Mouse (Mus musculus) adrenal gland, postnatal 36 days (tissue): Measurements from ENCODE around the gene Mtmr11. TPM values are rescaled to one million over a fixed set of nuclear protein-coding genes. Genes with fewer than 3 reads are reported as not detected.
"Not testable (repeated sequence)": the region's sequence is repeated elsewhere in the genome, so short reads cannot be mapped to it uniquely, and the experiment has no call there.

Experiments used
- DNase-seq, 2 experiments: peaks; one replicate each; pipeline ENCODE4 v3.0.0; 2021; ENCODE audit warnings: mixed read lengths in 1 of 2
- microRNA-seq: library from miRNA; unstranded; fragments of <30 nt; microRNA quantifications from one replicate; pipeline ENCODE4 v1.2.0, GENCODE M21; 2021
- total RNA-seq, 2 experiments: library from RNA; stranded (reverse); gene quantifications; 2 replicates each; pipeline ENCODE4 v1.2.3; 2021

Gene Mtmr11
- total RNA-seq, 2 experiments from 2014 or later: 15.6 to 31.5 TPM

DNA sequence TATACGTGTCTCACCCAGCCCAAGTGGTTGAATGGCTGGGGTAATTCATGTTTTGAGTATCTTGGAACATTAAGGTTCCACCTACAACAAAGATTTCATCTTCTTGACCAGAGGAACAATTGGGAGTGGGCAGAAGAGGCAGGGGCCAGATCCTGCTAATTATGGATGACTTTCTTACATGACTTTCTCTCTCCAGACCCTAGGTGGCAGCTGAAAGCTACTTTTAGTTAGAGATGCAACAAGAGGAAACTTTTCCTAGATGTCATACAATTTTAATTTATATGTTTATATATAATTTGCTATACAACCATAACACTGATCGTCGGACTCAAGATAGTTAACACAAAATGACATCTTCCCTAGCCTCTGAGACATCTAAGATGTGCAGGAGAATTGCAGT is 46.0 kb downstream of the Mtmr11 start:
- no peak for DNase-seq

DNA sequence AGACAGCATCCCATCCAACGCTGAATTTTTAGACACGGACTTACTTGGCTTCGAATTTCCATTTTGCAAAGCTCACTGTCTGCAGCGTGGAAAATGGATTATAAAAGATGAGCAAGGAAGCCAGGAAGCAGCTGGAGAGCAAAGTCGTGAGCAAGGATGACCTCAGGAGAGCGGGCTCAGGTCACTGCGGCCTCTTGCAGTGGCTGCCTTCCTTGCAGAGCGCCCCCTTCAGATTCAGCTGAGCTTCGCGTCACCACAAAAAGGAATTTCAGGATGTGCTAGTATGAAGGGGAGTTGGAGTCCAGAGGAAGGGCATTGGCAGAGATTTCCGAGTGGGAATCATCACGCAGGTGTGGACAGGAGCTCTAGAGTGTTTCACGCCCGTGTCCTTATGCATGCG is 47.4 kb downstream of the Mtmr11 start:
- DNase-seq: peak; percentile 34 to 57

DNA sequence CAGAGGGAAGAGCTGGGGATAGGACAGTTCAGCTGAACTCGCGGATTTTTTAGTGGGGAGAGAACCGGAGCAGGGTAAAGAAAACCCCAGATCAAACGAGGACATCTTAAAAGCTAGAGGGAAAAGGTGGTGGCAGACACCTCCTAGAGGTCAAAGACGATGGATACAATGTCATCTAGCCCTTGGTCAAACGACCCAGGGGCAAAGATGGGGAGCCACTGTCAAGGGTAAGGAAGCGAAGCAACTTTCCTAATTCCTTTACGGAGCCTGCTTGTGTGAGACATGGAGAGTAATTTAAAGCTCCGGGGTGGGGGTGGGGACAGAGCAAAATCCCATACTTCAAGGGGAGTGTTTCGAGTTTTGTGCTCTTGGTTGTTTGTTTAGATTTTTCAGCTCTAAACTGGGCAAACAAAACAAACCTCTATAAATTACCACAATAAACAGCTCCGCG is 57.4 kb downstream of the Mtmr11 start:
- DNase-seq: peak in 1 of 2 experiments; percentile 15

DNA sequence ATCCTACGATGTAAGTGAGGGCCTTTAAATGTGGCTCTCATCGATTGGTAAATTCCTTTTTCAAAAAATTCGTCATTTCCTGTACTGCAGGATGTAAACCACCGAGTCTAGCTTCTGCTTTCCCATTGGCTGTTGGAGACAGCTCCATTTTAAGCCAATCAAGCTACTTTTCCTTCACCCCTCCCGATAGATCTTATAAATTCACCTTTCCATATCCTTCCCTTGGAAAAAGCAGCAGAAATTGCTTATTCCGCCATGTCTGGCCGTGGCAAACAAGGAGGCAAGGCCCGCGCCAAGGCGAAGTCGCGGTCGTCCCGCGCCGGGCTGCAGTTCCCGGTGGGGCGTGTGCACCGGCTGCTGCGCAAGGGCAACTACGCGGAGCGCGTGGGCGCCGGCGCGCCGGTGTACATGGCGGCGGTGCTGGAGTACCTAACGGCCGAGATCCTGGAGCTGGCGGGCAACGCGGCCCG is 57.9 kb downstream of the Mtmr11 start, which contains the start of the genes Bola1 and Hist2h2ab:
Gene Bola1, minus strand, starts transcription at position 49 of the 470 bp plus-strand sequence.
Gene Hist2h2ab, plus strand, starts transcription at position 205 of the 470 bp plus-strand sequence.
- peak; percentile 72 to 76 for DNase-seq

DNA sequence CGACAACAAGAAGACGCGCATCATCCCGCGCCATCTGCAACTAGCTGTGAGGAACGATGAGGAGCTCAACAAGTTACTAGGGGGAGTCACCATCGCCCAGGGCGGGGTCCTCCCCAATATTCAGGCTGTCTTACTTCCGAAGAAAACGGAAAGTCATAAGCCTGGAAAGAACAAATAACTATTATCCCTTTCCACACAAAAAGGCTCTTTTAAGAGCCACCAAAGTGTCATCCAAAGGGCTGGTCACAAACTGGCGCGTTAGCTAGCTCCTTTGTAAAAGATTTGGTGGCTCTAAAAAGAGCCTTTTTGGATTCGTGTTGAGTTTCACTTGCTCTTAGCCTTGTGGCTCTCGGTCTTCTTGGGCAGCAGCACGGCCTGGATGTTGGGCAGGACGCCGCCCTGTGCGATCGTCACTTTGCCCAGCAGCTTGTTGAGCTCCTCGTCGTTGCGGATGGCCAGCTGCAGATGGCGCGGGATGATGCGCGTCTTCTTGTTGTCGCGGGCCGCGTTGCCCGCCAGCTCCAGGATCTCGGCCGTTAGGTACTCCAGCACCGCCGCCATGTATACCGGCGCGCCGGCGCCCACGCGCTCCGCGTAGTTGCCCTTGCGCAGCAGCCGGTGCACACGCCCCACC is 58.4 kb downstream of the Mtmr11 start:
- not testable (repeated sequence) for DNase-seq

DNA sequence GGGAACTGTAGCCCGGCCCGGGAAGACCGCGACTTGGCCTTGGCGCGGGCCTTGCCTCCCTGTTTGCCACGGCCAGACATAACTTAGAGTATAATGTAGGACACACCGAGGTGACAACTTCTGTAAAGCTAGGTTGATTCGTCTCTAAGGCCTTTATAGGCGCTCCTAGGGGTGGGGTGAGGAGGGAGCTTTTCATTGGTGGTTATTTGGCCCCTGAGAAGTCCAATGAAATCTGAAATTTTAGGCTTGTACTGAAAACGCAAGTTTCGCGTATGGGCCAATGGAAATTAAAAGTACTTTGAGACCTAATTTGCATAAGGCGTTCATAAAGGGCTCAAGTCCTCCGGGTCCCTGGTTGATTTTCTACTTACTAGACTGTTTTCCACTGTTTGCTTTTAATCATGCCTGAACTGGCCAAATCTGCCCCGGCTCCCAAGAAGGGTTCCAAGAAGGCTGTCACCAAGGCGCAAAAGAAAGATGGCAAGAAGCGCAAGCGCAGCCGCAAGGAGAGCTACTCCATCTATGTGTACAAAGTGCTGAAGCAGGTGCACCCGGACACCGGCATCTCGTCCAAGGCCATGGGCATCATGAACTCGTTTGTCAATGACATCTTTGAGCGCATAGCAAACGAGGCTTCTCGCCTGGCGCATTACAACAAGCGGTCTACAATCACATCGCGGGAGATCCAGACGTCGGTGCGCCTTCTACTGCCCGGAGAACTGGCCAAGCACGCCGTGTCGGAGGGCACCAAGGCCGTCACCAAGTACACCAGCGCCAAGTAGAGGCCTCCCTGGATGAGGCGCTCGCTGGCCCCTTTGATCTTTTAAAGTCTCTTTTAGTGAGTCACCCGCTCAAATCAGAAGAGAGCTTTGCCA is 59.2 kb downstream of the Mtmr11 start, which contains the start of the genes Hist2h2ac and Hist2h2be:
Gene Hist2h2ac, minus strand, starts transcription at position 116 of the 875 bp plus-strand sequence.
Gene Hist2h2be, plus strand, starts transcription at position 355 of the 875 bp plus-strand sequence.
- DNase-seq: peak; percentile 86 to 88

Small RNAs within 50 kb of the gene (microRNA-seq; reads per million reads assigned to microRNA genes)
- gene Gm44492: not detected

Other genes with a start within 250 kb of the Mtmr11 start
- gene Anp32e, start 232.8 kb upstream of the Mtmr11 start, total RNA-seq: 10 to 100 TPM; 91.6 to 99.3 TPM
- 10 to 100 TPM; 18.5 to 29.8 TPM for gene Plekho1, start 166.0 kb upstream of the Mtmr11 start, total RNA-seq
- 10 to 100 TPM; 30.6 to 34.7 TPM for gene Vps45, start 103.5 kb upstream of the Mtmr11 start, total RNA-seq
- gene Otud7b, start 57.5 kb upstream of the Mtmr11 start, total RNA-seq: 10 to 100 TPM; 34.5 to 39.3 TPM
- gene Sf3b4, start 10.3 kb downstream of the Mtmr11 start, total RNA-seq: 10 to 100 TPM; 53.6 to 57.9 TPM
- gene Sv2a, start 19.1 kb downstream of the Mtmr11 start, total RNA-seq: 1 to 10 TPM; 5.5 to 7.5 TPM
- gene Bola1, start 57.7 kb downstream of the Mtmr11 start, total RNA-seq: 10 to 100 TPM; 26.8 to 41.2 TPM
- gene Hist2h2ab, start 57.9 kb downstream of the Mtmr11 start, total RNA-seq: 1 to 10 TPM; 7.1 to 8.0 TPM
- 10 to 100 TPM; 60.6 to 68.7 TPM for gene Hist2h2ac, start 58.9 kb downstream of the Mtmr11 start, total RNA-seq
- gene Hist2h2be, start 59.1 kb downstream of the Mtmr11 start, total RNA-seq: 10 to 100 TPM; 16.3 to 17.9 TPM
- gene Hist2h3c2, start 77.1 kb downstream of the Mtmr11 start, total RNA-seq: 10 to 100 TPM; 23.8 to 30.2 TPM
- gene Hist2h2aa2, start 78.3 kb downstream of the Mtmr11 start, total RNA-seq: 100 to 1,000 TPM; 495 to 593 TPM
- gene Hist2h2aa1, start 83.5 kb downstream of the Mtmr11 start, total RNA-seq: 10 to 100 TPM in 1 of 2 experiments, 1 to 10 TPM in 1; 2.9 to 13.5 TPM
- gene Hist2h3c1, start 84.7 kb downstream of the Mtmr11 start, total RNA-seq: not detected
- gene Hist2h4, start 101.3 kb downstream of the Mtmr11 start, total RNA-seq: 10 to 100 TPM; 25.0 to 26.7 TPM
- 100 to 1,000 TPM in 1 of 2 experiments, 10 to 100 TPM in 1; 100.0 to 108 TPM for gene Hist2h3b, start 106.7 kb downstream of the Mtmr11 start, total RNA-seq
- 100 to 1,000 TPM; 103 to 116 TPM for gene Hist2h2bb, start 107.7 kb downstream of the Mtmr11 start, total RNA-seq
- gene Fcgr1, start 132.0 kb downstream of the Mtmr11 start, total RNA-seq: 1 to 10 TPM; 1.7 to 1.9 TPM